Mouse (Mus musculus) layer of hippocampus, adult 11-12 months (tissue): ENCODE data around the gene Mfsd5.

Source experiments
- DNase-seq: peaks from one replicate; pipeline ENCODE4 v3.0.0; 2022; ENCODE audit warnings: low spot score

Mfsd5 gene

GRCm38 (mm10) chr15:102282463-102283292 lies 3.4 kb downstream of the Mfsd5 start:
- DNase-seq, result no peak

- DNase-seq, result no peak
Observed at GRCm38 (mm10) chr15:102283648-102284047, 4.4 kb downstream of the Mfsd5 start.

- no peak for DNase-seq
Observed at GRCm38 (mm10) chr15:102287395-102287794, 8.1 kb downstream of the Mfsd5 start.

DNA sequence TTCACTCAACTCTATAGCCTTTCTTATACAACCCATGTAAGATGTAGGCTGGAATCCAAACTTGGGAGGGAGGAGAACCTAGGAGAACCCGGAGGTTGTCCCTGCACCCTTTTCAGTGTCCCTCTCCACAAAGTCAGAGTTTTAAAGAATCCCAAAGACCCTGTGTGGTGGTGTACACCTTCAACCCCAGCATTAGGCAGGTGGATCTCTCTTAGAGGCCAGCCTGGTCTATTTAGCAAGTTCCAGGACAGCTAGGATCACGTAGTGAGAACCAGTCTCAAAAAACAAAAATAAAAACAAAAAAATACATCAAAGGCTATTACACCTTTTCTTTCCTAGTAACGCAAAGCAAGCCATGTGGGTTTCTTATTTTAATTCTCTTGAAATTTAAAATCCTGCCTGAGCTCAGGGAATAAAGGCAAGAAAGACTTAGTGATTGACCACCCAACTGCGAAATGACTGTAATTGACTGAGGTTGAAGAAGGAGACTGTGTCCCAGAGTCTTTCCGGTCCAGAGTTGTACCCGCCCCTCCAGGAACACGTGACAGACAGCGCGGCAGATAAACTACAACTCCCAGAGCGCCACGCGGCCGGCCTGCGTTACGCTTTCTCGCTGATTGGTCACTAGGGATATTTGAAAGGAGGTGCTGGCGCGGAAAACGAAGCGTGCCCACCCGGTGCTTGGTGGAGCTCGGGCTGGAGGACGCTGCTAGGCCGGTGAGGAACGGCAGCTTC lies 16.5 kb downstream of the Mfsd5 start, which contains the start of gene Espl1:
Espl1 (plus strand) TSS at position 634 of the 735 bp plus-strand sequence.
- peak; percentile 94 for DNase-seq

GRCm38 (mm10) chr15:102296368-102297006 lies 17.2 kb downstream of the Mfsd5 start:
- DNase-seq, result no peak

GRCm38 (mm10) chr15:102302542-102302941 lies 23.3 kb downstream of the Mfsd5 start:
- DNase-seq, result no peak

DNA sequence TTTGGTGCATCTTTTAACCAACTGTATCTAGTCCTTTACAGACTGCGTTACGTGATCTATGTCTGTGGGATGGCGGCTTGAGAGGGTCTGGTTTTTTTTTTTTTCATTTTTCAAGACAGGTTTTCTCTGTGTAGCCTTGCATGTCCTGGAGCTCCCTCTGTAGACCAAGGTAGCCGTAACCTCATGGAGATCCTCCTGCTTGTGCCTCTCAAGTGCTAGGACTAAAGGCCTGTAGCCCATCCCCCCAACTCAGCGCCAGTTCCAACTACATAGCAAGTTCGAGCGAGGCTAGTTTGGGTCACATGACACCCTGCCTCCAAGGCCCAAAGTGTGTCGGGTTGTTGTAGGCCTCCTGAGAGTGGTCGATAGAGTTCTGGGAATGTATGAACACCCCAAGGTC lies 29.5 kb downstream of the Mfsd5 start:
- no peak for DNase-seq

DNA sequence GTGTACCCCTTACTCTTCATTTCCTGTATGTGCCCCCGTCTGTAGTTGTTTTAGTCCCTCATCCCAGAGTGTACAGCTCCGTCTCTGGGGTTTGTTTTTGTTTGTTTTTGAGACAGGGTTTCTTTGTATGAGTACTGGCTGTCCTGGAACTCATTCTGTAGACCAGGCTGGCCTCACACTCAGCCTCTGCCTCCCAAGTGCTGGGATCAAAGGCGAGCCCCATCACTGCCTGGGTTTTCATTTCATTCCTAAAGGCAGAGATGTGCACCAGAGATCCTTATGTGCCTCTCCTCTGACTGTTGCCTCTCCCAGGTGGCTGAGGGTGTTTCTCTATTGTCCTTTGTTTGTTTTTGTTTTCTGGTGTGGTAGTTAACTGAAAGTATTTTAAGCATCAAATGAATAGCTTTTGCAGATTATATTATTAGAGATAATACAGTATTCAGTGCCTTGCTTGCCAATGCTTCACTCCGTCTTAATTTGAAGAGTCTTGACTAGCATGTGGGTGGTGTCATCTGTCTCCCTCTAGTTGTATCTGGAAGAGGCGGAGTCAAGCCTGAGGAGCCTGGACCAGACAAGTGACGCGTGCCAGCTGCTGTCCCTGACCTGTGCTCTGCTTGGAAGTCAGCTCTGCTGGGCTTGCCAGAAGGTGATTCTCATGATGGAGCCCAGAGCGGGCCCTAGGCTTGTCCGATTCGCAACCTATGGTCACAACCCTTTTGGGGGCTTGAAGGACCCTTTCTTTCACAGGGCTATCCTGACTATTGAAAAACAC lies 31.0 kb downstream of the Mfsd5 start:
- no peak for DNase-seq

GRCm38 (mm10) chr15:102311489-102311888 lies 32.2 kb downstream of the Mfsd5 start:
- no peak for DNase-seq

GRCm38 (mm10) chr15:102315292-102315691 lies 36.0 kb downstream of the Mfsd5 start:
- peak; percentile 33 for DNase-seq

DNA sequence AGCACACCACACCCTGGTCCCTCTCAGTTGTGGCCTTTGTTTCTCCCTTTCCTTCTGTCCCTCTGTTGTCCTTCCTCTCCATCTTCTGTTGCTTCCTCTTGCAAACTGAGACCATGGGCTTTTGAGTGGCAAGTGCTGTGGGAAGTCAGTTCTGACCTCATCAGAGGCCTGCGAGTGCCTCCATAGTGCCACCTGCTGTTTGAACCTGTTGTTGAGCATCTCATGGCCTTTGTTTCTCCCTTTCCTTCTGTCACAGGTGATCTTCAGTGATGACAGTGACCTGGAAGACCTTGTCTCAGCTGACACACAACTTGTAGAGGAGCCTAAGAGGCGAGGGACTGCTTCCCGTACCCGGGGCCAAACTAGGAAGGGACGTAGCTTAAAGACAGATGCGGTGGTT lies 37.0 kb downstream of the Mfsd5 start:
- peak; percentile 79 for DNase-seq

GRCm38 (mm10) chr15:102324654-102325473 lies 45.6 kb downstream of the Mfsd5 start:
- no peak for DNase-seq

- DNase-seq, result peak; percentile 88
Observed at GRCm38 (mm10) chr15:102326022-102326576, 46.8 kb downstream of the Mfsd5 start, which contains the start of gene Pfdn5. TSS of gene Pfdn5 (plus strand) at chr15:102326116.

DNA sequence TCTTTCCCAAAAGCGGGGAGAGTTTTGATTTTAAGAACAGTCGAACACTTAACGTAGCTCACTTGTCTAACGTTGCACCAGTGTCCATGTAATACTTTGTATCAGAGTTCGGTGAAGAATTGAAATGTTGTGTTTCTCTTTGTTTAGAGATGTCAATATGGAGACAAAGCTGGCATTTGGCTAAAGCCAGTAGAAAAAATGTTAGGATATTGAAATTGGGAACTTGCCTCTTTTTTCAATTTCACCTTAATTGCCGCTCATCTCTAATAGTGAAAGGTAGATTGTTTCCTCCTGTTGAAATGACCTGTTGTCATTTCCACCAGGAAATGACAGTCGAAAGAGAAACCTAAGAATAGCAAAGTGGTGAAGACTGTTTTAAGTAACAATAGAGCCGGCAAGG lies 47.6 kb downstream of the Mfsd5 start:
- DNase-seq, result no peak
